Mouse (Mus musculus) lung, postnatal 0 days (tissue): ENCODE measurements around the gene Dgcr8.

Source experiments
- CTCF ChIP-seq: IDR thresholded peaks from 2 replicates; pipeline ENCODE4 v1.5.1; 2016; ENCODE audit warnings: antibody characterized with exemption, mild to moderate bottlenecking
- EP300 ChIP-seq: IDR thresholded peaks from 2 replicates; pipeline ENCODE4 v1.6.1; 2016; ENCODE audit warnings: antibody characterized with exemption, mild to moderate bottlenecking, control low read depth

DNA sequence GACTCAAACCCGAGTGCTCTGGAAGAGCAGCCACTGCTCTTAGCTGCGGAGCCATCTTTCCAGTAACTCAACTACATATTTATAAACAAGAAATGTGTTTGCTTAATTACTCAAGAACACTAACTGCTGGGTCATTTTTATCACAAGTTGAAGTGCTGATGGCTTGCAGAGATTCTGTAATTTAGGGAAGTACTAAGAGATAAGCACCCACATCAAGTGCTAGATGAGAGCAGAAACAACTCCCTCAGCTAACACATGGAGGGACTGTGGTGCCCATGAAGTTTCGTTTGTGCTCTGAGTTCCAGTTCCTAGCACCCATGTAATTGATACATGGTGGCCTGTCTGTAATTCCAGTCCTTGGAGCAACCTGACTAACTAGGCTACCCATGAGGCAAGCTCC lies 29.9 kb upstream of the Dgcr8 start:
- no peak for TF ChIP-seq CTCF
- no peak for TF ChIP-seq EP300
